Mouse (Mus musculus) cerebral cortex, adult 2 months (tissue): ENCODE results near the gene Sorbs2.

Experiments used
- WGBS: fragments of 180-500 bp; shearing (Covaris S2); methylation state at CpG from one replicate; pipeline ENCODE4 v1.1.7; 2018; 5-methylcytosine and 5-hydroxymethylcytosine counted together

Sorbs2 gene

GRCm38 (mm10) chr8:45507634-45508321 lies at the start of gene Sorbs2:
Gene Sorbs2 (plus strand): TSS chr8:45507788.
- WGBS = 9% methylated on average over 16 of the region's 16 CpGs

- WGBS = 69% methylated on average over 2 of the region's 2 CpGs
These were observed 38.6 kb upstream of the Sorbs2 start for GRCm38 (mm10) chr8:45469006-45469405.

DNA sequence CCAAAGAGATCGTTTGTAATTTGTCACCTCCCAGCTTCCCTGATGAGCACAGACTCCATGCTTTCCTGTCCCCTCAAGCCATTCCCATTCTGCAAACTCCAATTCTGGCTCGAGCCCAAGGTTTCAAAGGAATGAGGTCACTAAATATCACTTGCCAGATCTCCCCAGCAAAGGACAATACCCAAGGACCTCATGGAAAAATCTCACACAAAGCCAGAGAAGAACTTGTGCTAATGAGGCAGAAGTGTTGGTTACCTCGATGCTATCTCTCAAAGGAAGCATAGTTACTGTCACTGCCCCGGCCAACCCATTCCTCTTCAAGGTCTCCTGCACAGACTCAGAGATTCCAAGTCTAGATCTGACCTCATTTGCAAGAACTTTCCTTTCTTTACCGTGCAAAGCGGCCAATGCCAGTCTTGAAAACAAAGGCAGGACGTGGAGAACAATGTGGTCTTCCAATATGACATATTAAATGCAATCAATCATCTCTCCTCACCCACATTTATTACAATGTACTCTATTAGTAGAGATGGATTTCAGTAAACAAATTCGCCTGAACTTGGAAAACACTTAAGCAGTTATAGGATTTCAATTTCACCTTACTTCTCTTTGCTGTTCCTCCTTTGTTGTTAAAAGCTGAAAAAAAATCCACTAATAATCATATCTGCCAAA lies 37.9 kb upstream of the Sorbs2 start:
- 45% methylated on average over 8 of the region's 8 CpGs for WGBS

GRCm38 (mm10) chr8:45480886-45481285 lies 26.7 kb upstream of the Sorbs2 start:
- 49% methylated on average over 4 of the region's 4 CpGs for WGBS

- 49% methylated on average over 3 of the region's 3 CpGs for WGBS
These were observed 21.3 kb upstream of the Sorbs2 start for GRCm38 (mm10) chr8:45486281-45486680.

- 94% methylated on average over 7 of the region's 7 CpGs for WGBS
These were observed 3.6 kb upstream of the Sorbs2 start for GRCm38 (mm10) chr8:45503971-45504370.

- WGBS = 86% methylated on average over 4 of the region's 4 CpGs
These were observed 1.2 kb upstream of the Sorbs2 start for GRCm38 (mm10) chr8:45506376-45506775.

DNA sequence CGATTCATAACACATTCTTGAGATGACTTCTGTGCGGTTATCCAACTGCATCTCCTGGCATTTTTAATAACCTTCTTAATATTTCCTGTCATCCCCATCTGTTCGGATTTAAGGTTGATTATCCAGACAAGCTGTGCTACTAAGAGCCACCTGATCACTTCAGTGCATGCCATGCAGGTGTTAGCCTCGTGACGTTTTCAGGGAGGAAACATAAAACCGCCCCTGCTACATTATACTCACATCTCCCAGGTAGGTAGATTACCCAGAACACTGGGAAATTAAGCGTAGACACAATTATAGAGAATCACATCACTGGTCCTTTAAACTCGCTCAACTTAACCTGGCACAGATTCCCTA lies 333 bp upstream of the Sorbs2 start:
- 45% methylated on average over 8 of the region's 8 CpGs for WGBS

DNA sequence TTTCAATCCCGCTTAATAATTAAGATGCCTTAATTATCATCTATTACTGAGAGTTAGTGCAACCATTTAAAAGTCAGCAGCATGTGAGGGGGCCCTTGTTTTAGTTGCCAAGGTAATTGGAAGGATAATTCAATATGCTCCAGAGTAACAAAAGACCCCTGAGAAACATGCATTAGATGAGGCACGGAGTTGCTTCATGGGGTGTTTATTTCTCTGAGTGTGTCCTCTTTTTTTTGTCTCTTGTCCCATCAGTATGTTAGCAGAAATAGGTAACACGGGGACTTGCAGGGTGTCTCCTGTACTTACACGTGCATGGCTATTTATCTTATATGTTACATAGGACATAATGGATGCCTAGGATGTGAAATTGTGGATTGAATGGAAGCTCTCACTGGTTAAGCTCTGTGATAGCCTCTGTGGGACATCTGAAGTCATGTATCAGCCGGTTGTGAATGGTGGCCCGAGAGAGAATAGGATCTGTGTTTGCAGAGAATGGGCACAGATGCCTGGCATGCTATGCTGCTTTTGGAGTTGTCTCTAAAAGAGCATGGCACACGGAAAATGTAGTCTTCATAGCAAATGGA lies 1.0 kb downstream of the Sorbs2 start:
- 24% methylated on average over 7 of the region's 7 CpGs for WGBS

DNA sequence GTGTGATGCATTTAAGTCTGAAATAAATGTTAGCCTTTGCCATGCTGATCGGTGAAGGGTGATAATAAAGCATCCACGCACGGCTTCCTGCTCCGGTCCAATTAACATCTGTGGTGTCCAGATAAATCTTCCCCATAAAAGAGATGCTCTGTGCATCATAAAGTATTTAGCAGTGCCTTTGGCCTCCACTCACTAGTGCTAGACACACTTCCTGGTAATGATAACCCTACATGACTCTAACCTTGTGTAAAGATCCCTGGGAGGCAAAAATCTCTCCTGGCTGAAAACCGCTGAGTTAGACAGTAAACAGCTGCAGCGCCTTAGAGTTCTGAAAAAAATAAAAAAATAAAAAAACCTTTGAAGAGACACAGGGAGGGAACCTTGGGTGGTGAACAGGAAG lies 14.0 kb downstream of the Sorbs2 start:
- WGBS = 74% methylated on average over 6 of the region's 6 CpGs

GRCm38 (mm10) chr8:45527708-45528107 lies 20.1 kb downstream of the Sorbs2 start:
- WGBS = 84% methylated on average over 2 of the region's 2 CpGs

DNA sequence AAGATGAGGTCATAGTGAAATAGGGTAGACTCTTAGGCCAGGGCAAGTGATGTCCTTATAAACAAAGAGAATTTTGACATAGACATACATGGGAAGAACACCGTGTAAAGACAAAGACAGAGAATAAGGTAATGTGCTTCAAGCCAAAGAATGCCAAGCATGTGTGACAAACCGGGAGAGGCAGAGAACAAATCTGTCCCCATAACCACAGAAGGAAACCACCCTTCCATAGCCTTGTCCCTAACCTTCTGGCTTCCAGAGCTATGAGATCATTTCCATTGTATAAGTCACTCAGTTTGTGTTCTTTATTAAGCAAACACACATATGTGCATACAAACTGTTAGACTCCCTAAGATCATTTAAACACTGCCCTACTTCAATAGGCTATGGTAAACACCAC lies 21.3 kb downstream of the Sorbs2 start:
- WGBS = 87% methylated on average over 2 of the region's 2 CpGs

- WGBS = 91% methylated on average over 9 of the region's 9 CpGs
These were observed 29.0 kb downstream of the Sorbs2 start for GRCm38 (mm10) chr8:45536578-45536977.

GRCm38 (mm10) chr8:45540513-45540912 lies 32.9 kb downstream of the Sorbs2 start:
- WGBS = 81% methylated on average over 5 of the region's 5 CpGs

DNA sequence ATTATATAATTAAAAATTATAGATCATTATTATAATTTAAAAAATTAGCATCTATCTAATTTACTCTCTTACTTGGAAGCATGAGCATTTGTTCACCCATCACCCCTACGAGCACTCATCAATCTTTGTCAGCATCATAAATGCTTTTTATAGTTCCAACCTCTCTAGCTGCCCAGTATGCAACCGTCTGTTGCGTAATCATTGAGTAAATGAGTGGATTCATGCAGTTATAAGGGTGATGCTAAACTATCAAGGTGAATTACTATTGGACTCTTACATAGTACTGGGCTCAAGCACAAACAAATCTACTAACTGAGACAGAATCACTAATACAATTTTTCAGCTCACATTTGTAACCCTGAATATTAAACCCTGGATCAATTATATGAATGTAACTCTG lies 44.6 kb downstream of the Sorbs2 start:
- 94% methylated on average over 3 of the region's 3 CpGs for WGBS

- WGBS = 72% methylated on average over 4 of the region's 4 CpGs
These were observed 47.0 kb downstream of the Sorbs2 start for GRCm38 (mm10) chr8:45554627-45555026.

GRCm38 (mm10) chr8:45557936-45558335 lies 50.3 kb downstream of the Sorbs2 start:
- WGBS = 44% methylated on average over 3 of the region's 3 CpGs

GRCm38 (mm10) chr8:45558426-45558825 lies 50.8 kb downstream of the Sorbs2 start:
- WGBS = 28% methylated on average over 5 of the region's 5 CpGs

- 51% methylated on average over 6 of the region's 6 CpGs for WGBS
These were observed 51.7 kb downstream of the Sorbs2 start for GRCm38 (mm10) chr8:45559176-45559820.

GRCm38 (mm10) chr8:45565189-45565588 lies 57.6 kb downstream of the Sorbs2 start:
- WGBS = 94% methylated on average over 1 of the region's 1 CpGs

DNA sequence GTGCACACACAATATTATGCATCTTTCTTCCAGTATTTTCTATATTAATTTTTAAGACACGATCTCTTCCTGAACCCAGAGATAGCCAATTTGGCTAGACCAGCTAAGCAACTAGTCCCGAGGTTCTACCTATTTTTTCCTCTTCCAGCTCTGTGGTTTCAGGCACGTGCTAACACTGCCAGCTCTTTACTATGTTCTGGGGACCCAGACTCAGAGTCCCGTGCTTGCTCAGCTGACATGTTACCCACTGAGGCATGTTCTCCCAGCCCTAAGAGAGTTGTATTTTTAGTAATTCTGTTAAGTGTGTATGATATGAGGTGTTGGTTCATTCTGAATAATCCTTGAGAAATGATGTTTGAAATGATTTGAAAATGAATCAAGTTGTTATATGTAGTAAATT lies 62.5 kb downstream of the Sorbs2 start:
- 78% methylated on average over 4 of the region's 4 CpGs for WGBS

GRCm38 (mm10) chr8:45579714-45580543 lies 72.3 kb downstream of the Sorbs2 start:
- 77% methylated on average over 7 of the region's 7 CpGs for WGBS
